In genomic region chr9:66887960-66888610, GRCm38 (mm10) we compare ENCODE assay signal across 10 mouse cellular contexts. TPM values are rescaled to one million over a fixed set of nuclear protein-coding genes. Genes with fewer than 3 reads are reported as not detected.
DNase-seq lines count a peak whose midpoint lies in the region; ATAC-seq and TF ChIP-seq lines count a peak whose summit lies in the region.
"Had no signal": no experiment of that assay in that cellular context is flagged by ENCODE, and none has a peak within 500 bp of the region (broad histone marks: within the 10 kb centered on the region; RNA-seq: fewer than 3 reads in every experiment).

No protein-coding gene starts in this region.

- TF ChIP-seq POLR2A in brain, embryonic 14.5 days (IDR thresholded peaks at IDR 0.05; ENCODE audit: borderline replicate concordance, extremely low read depth, insufficient read depth, insufficient read length, poor library complexity, severe bottlenecking), result no peak

- H3K9ac ChIP-seq in limb, embryonic 12.5 days (replicated peaks), result no peak overlapping the region
- no peak overlapping the region for H3K9ac ChIP-seq in hindbrain, embryonic 12.5 days
- H3K9ac ChIP-seq in midbrain, postnatal 0 days (replicated peaks; ENCODE audit: low read length, poor library complexity, severe bottlenecking), result no peak overlapping the region
- H3K9ac ChIP-seq in heart, embryonic 12.5 days, result no peak overlapping the region

- 58% methylated on average over 6 of the region's 6 CpGs for WGBS in limb, embryonic 12.5 days
- WGBS in limb, embryonic 10.5 days, result 70% methylated on average over 6 of the region's 6 CpGs
- WGBS in hindbrain, embryonic 12.5 days, result 38% methylated on average over 6 of the region's 6 CpGs
- WGBS in midbrain, postnatal 0 days, result 40% methylated on average over 6 of the region's 6 CpGs
- WGBS in heart, embryonic 12.5 days, result 57% methylated on average over 6 of the region's 6 CpGs

- TF ChIP-seq CTCF in brain, embryonic 14.5 days (IDR thresholded peaks at IDR 0.05; ENCODE audit: borderline replicate concordance, extremely low read depth, insufficient read depth, insufficient read length), result no peak
- no peak for TF ChIP-seq CTCF in midbrain, postnatal 0 days (IDR thresholded peaks at IDR 0.05)

- DNase-seq in limb, embryonic 10.5 days (ENCODE audit: low spot score), result no peak
- peak; percentile 77 for DNase-seq in brain, embryonic 14.5 days (ENCODE audit: low read depth)
- DNase-seq in midbrain, postnatal 0 days (ENCODE audit: low spot score), result peak; percentile 72
- DNase-seq in retina, embryonic 14.5 days (ENCODE audit: low spot score), result no peak
- no peak for DNase-seq in layer of hippocampus, adult 18-20 months (ENCODE audit: low spot score in 2 of 2)
- DNase-seq: kidney, adult 18-20 months had no signal

- no peaks in the 10 kb centered on the region for H3K27me3 ChIP-seq in limb, embryonic 12.5 days
- no peaks in the 10 kb centered on the region for H3K27me3 ChIP-seq in limb, embryonic 10.5 days (ENCODE audit: low read depth, poor library complexity, severe bottlenecking)
- no peaks in the 10 kb centered on the region for H3K27me3 ChIP-seq in hindbrain, embryonic 12.5 days
- H3K27me3 ChIP-seq in midbrain, postnatal 0 days (ENCODE audit: insufficient read depth, low read length), result no peaks in the 10 kb centered on the region
- no peaks in the 10 kb centered on the region for H3K27me3 ChIP-seq in heart, embryonic 12.5 days (replicated peaks)

- H3K4me2 ChIP-seq in limb, embryonic 12.5 days, result no peak overlapping the region
- no peak overlapping the region; the same call in 1 of the 2 replicates for H3K4me2 ChIP-seq in hindbrain, embryonic 12.5 days (replicated peaks)
- no peak overlapping the region for H3K4me2 ChIP-seq in midbrain, postnatal 0 days (ENCODE audit: low read depth, low read length, poor library complexity, severe bottlenecking)
- H3K4me2 ChIP-seq in heart, embryonic 12.5 days, result no peak overlapping the region

- no peaks in the 10 kb centered on the region for H3K36me3 ChIP-seq in limb, embryonic 12.5 days
- H3K36me3 ChIP-seq in limb, embryonic 10.5 days, result no peaks in the 10 kb centered on the region
- H3K36me3 ChIP-seq in hindbrain, embryonic 12.5 days, result no peaks in the 10 kb centered on the region
- H3K36me3 ChIP-seq in midbrain, postnatal 0 days (ENCODE audit: insufficient read depth, low read length), result no peaks in the 10 kb centered on the region
- no peaks in the 10 kb centered on the region for H3K36me3 ChIP-seq in heart, embryonic 12.5 days

- no peak overlapping the region for H3K4me3 ChIP-seq in limb, embryonic 12.5 days (replicated peaks)
- H3K4me3 ChIP-seq in limb, embryonic 10.5 days, result no peak overlapping the region
- no peak overlapping the region for H3K4me3 ChIP-seq in hindbrain, embryonic 12.5 days
- H3K4me3 ChIP-seq in midbrain, postnatal 0 days (ENCODE audit: low read depth, low read length), result no peak overlapping the region
- no peak overlapping the region for H3K4me3 ChIP-seq in heart, embryonic 12.5 days
- H3K4me3 ChIP-seq: erythroblast, embryonic 14.5 days had no signal

- H3K9me3 ChIP-seq in limb, embryonic 12.5 days, result no peaks in the 10 kb centered on the region
- no peaks in the 10 kb centered on the region for H3K9me3 ChIP-seq in limb, embryonic 10.5 days (replicated peaks)
- no peaks in the 10 kb centered on the region for H3K9me3 ChIP-seq in hindbrain, embryonic 12.5 days (replicated peaks)
- H3K9me3 ChIP-seq in midbrain, postnatal 0 days (ENCODE audit: low read length), result no peaks in the 10 kb centered on the region
- no peaks in the 10 kb centered on the region for H3K9me3 ChIP-seq in heart, embryonic 12.5 days (replicated peaks)

- H3K4me1 ChIP-seq in limb, embryonic 12.5 days (replicated peaks), result peaks cover 16% of the 10 kb centered on the region
- peaks cover 18% of the 10 kb centered on the region for H3K4me1 ChIP-seq in limb, embryonic 10.5 days
- peaks cover 28% of the 10 kb centered on the region for H3K4me1 ChIP-seq in hindbrain, embryonic 12.5 days
- no peaks in the 10 kb centered on the region for H3K4me1 ChIP-seq in midbrain, postnatal 0 days (ENCODE audit: insufficient read depth, low read length)
- peaks cover 22% of the 10 kb centered on the region for H3K4me1 ChIP-seq in heart, embryonic 12.5 days (replicated peaks)

- 0 out of 2 replicates have a peak overlapping the region, but pooled peaks have one; percentile 29 for H3K27ac ChIP-seq in limb, embryonic 12.5 days
- no peak overlapping the region for H3K27ac ChIP-seq in limb, embryonic 10.5 days
- H3K27ac ChIP-seq in hindbrain, embryonic 12.5 days, result peak overlapping the region; percentile 31; the same call in 1 of the 2 replicates
- H3K27ac ChIP-seq in midbrain, postnatal 0 days (ENCODE audit: low read depth, low read length), result peak overlapping the region; percentile 47; the same call in 1 of the 2 replicates
- H3K27ac ChIP-seq in heart, embryonic 12.5 days (ENCODE audit: poor library complexity, severe bottlenecking), result no peak overlapping the region

- no peak for ATAC-seq in limb, embryonic 12.5 days (ENCODE audit: insufficient number of reproducible peaks, insufficient read depth, low FRiP score, low TSS enrichment, low read depth)
- ATAC-seq in hindbrain, embryonic 12.5 days (ENCODE audit: low FRiP score), result no peak
- no peak for ATAC-seq in midbrain, postnatal 0 days (ENCODE audit: low FRiP score)
- ATAC-seq in heart, embryonic 12.5 days (ENCODE audit: insufficient number of reproducible peaks, low FRiP score), result no peak

RNA-seq across cellular contexts. Expression of gene Rab8b, which starts 31.4 kb away (rescaled TPM):
- 16.9 and 17.8 TPM in 2 replicates for polyA plus RNA-seq in limb, embryonic 12.5 days (2016; fragmentation: Nextera tagmentation; extraction: Ambion mirVana)
- polyA plus RNA-seq in limb, embryonic 10.5 days (2016; fragmentation: Nextera tagmentation; extraction: Ambion mirVana), result 14.3 and 14.9 TPM in 2 replicates
- 23.4 and 26.9 TPM in 2 replicates for polyA plus RNA-seq in brain, embryonic 14.5 days (2012; rRNA removed)
- 33.9 and 39.6 TPM in 2 replicates for polyA plus RNA-seq in hindbrain, embryonic 12.5 days (2016; fragmentation: Nextera tagmentation; extraction: Ambion mirVana)
- 26.0 and 29.6 TPM in 2 replicates for total RNA-seq in midbrain, postnatal 0 days (2014; rRNA removed)
- 15.2 and 18.2 TPM in 2 replicates for polyA plus RNA-seq in midbrain, postnatal 0 days (2015; fragmentation: Nextera tagmentation; extraction: Ambion mirVana)
- 10 to 100 TPM; 53.6 to 57.1 TPM for total RNA-seq in layer of hippocampus, adult 18-20 months (2021)
- 22.3 and 24.4 TPM in 2 replicates for polyA plus RNA-seq in heart, embryonic 12.5 days (2016; fragmentation: Nextera tagmentation; extraction: Ambion mirVana)

RNA-seq across cellular contexts. Expression of gene Aph1c, which starts 53.6 kb away (rescaled TPM):
- polyA plus RNA-seq in limb, embryonic 12.5 days (2016; fragmentation: Nextera tagmentation; extraction: Ambion mirVana), result 1.1 and 2.4 TPM in 2 replicates
- 1.1 and 1.5 TPM in 2 replicates for polyA plus RNA-seq in limb, embryonic 10.5 days (2016; fragmentation: Nextera tagmentation; extraction: Ambion mirVana)
- 1.6 and 2.3 TPM in 2 replicates for polyA plus RNA-seq in brain, embryonic 14.5 days (2012; rRNA removed)
- polyA plus RNA-seq in hindbrain, embryonic 12.5 days (2016; fragmentation: Nextera tagmentation; extraction: Ambion mirVana), result 1.7 and 4.9 TPM in 2 replicates
- 1.3 and 4.1 TPM in 2 replicates for total RNA-seq in midbrain, postnatal 0 days (2014; rRNA removed)
- 3.4 TPM in 2 replicates for polyA plus RNA-seq in midbrain, postnatal 0 days (2015; fragmentation: Nextera tagmentation; extraction: Ambion mirVana)
- total RNA-seq in layer of hippocampus, adult 18-20 months (2021), result 10 to 100 TPM in 1 of 2 experiments, 1 to 10 TPM in 1; 9.0 to 10.6 TPM
- 1.6 and 1.8 TPM in 2 replicates for polyA plus RNA-seq in heart, embryonic 12.5 days (2016; fragmentation: Nextera tagmentation; extraction: Ambion mirVana)
- polyA plus RNA-seq: erythroblast, embryonic 14.5 days had no signal

RNA-seq across cellular contexts. Expression of gene Rps27l, which starts 57.8 kb away (rescaled TPM):
- polyA plus RNA-seq in limb, embryonic 12.5 days (2016; fragmentation: Nextera tagmentation; extraction: Ambion mirVana), result 723 and 758 TPM in 2 replicates
- 775 and 943 TPM in 2 replicates for polyA plus RNA-seq in limb, embryonic 10.5 days (2016; fragmentation: Nextera tagmentation; extraction: Ambion mirVana)
- polyA plus RNA-seq in brain, embryonic 14.5 days (2012; rRNA removed), result 108 and 152 TPM in 2 replicates
- 448 and 466 TPM in 2 replicates for polyA plus RNA-seq in hindbrain, embryonic 12.5 days (2016; fragmentation: Nextera tagmentation; extraction: Ambion mirVana)
- total RNA-seq in midbrain, postnatal 0 days (2014; rRNA removed), result 45.8 and 51.7 TPM in 2 replicates
- polyA plus RNA-seq in midbrain, postnatal 0 days (2015; fragmentation: Nextera tagmentation; extraction: Ambion mirVana), result 160 and 168 TPM in 2 replicates
- 10 to 100 TPM; 35.9 to 39.4 TPM for total RNA-seq in layer of hippocampus, adult 18-20 months (2021)
- 563 and 577 TPM in 2 replicates for polyA plus RNA-seq in heart, embryonic 12.5 days (2016; fragmentation: Nextera tagmentation; extraction: Ambion mirVana)

Comparison
In these comparisons a context has a peak if more than half of its experiments do, and no peak if none do; other contexts are left out.
1. H3K27ac ChIP-seq: peak in limb, embryonic 12.5 days (single experiment), hindbrain, embryonic 12.5 days (single experiment) and midbrain, postnatal 0 days (single experiment); none in limb, embryonic 10.5 days (single experiment) and heart, embryonic 12.5 days (single experiment).
2. DNase-seq: peak in brain, embryonic 14.5 days (single experiment) and midbrain, postnatal 0 days (single experiment); none in limb, embryonic 10.5 days (single experiment), retina, embryonic 14.5 days (single experiment) and layer of hippocampus, adult 18-20 months (0 of 2).